Comparison of ENCODE assay signal across 7 mouse cellular contexts in the genomic region with DNA sequence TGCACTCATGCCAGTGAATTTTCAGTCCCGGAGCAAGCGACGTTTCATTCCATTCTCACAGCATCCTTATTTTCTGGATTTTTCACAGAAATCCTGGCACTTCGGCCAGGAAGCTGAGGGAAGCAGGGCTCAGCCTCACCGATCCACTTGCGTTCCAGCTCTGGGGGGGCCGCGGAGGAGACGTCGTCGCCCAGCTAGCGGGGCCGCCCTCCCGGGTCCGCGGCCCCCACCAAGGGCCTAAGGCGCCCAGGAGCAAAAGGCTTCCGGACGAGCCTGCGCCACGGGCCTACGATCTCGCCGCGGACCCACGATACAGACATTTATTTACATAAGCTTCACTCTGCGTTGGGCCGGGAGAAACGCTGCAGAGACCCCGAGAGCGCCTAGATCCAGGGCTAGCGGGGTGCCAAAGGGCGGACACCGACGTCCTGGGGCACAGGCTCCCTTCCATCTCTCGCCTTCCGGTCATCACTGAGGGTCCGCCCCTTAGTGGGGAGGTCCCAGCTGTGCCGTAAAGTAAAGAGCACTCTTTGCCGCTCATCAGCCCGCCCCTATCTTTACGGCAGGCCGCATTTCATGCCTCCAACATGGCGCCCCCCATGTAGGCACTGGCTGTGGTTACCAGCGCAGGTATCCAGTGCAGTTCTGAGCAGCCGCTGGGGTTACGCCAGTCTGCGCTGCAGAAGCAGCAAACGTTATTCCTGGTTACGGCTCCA. TPM values are rescaled to one million over a fixed set of nuclear protein-coding genes. Genes with fewer than 3 reads are reported as not detected.
DNase-seq lines count a peak whose midpoint lies in the region; ATAC-seq lines count a peak whose summit lies in the region.

Pdss2 (plus strand) TSS at position 577 of the 716 bp plus-strand sequence.

- peak; percentile 98 for ATAC-seq in intestine, embryonic 16.5 days
- ATAC-seq in midbrain, embryonic 11.5 days (ENCODE audit: low FRiP score) = peak; percentile 97

- under 1% methylated on average over 50 of the region's 50 CpGs for WGBS in intestine, embryonic 16.5 days
- under 1% methylated on average over 50 of the region's 50 CpGs for WGBS in midbrain, embryonic 11.5 days

- peak within 1 kb of the TSS; percentile 94 for H3K27ac ChIP-seq in intestine, embryonic 16.5 days (ENCODE audit: low read length)
- H3K27ac ChIP-seq in midbrain, embryonic 11.5 days (ENCODE audit: low read depth, low read length) = peak within 1 kb of the TSS; percentile 88

- H3K9me3 ChIP-seq in intestine, embryonic 16.5 days (ENCODE audit: control insufficient read depth, low read length) = no peaks in the 10 kb centered on the region
- no peaks in the 10 kb centered on the region for H3K9me3 ChIP-seq in midbrain, embryonic 11.5 days (ENCODE audit: control insufficient read depth, low read length)

- intact Hi-C loops in gastrocnemius, postnatal 36 days (cut with DNase I) = loop anchor here (2.0 kb wide), 1 partner anchor 718 kb away; the partner anchor contains the start of gene Snx3
- intact Hi-C loops in left cerebral cortex, postnatal 36 days (cut with DNase I) = loop anchor here (2.0 to 5.0 kb wide), 3 partner anchors 46 to 251 kb away; partner anchors contain the start of genes 9030612E09Rik and Sobp

- peak within 1 kb of the TSS; percentile 87 for H3K9ac ChIP-seq in intestine, embryonic 16.5 days (ENCODE audit: low read depth, low read length)
- peak within 1 kb of the TSS; percentile 95 for H3K9ac ChIP-seq in midbrain, embryonic 11.5 days (ENCODE audit: low read length)

- no peaks in the 10 kb centered on the region for H3K27me3 ChIP-seq in intestine, embryonic 16.5 days (replicated peaks; ENCODE audit: control insufficient read depth, insufficient read depth, low read length)
- no peaks in the 10 kb centered on the region for H3K27me3 ChIP-seq in midbrain, embryonic 11.5 days (ENCODE audit: control insufficient read depth, insufficient read depth, low read length)

- peak within 1 kb of the TSS; percentile 92 for H3K4me3 ChIP-seq in intestine, embryonic 16.5 days (ENCODE audit: low read length)
- peak within 1 kb of the TSS; percentile 85 for H3K4me3 ChIP-seq in midbrain, embryonic 11.5 days (ENCODE audit: low read depth, low read length)

- peaks cover 7% of the 10 kb centered on the region; the same call in 1 of the 2 replicates for H3K4me1 ChIP-seq in intestine, embryonic 16.5 days (ENCODE audit: control insufficient read depth, insufficient read depth, low read length)
- H3K4me1 ChIP-seq in midbrain, embryonic 11.5 days (ENCODE audit: control insufficient read depth, insufficient read depth, low read length) = peaks cover 2% of the 10 kb centered on the region; the same call in 1 of the 2 replicates

- H3K36me3 ChIP-seq in intestine, embryonic 16.5 days (ENCODE audit: control insufficient read depth, insufficient read depth, low read length) = no peaks in the 10 kb centered on the region
- no peaks in the 10 kb centered on the region for H3K36me3 ChIP-seq in midbrain, embryonic 11.5 days (ENCODE audit: control insufficient read depth, insufficient read depth, low read length)

- peak within 1 kb of the TSS; percentile 62 for H3K4me2 ChIP-seq in intestine, embryonic 16.5 days (ENCODE audit: low read depth, low read length)
- peak within 1 kb of the TSS; percentile 79 for H3K4me2 ChIP-seq in midbrain, embryonic 11.5 days

- DNase-seq in adrenal gland, adult 18-20 months (ENCODE audit: low spot score in 2 of 2) = peak; percentile 86
- DNase-seq in embryo, embryonic 11 days = peak; percentile 98
- peak; percentile 90 to 92 for DNase-seq in gastrocnemius, postnatal 36 days
- DNase-seq in left cerebral cortex, postnatal 36 days (ENCODE audit: low spot score in 2 of 2) = peak; percentile 93 to 94
- DNase-seq in midbrain, embryonic 11.5 days (ENCODE audit: low spot score, missing footprints) = peak; percentile 97
- DNase-seq in skeletal muscle tissue, adult 2 months (ENCODE audit: low read depth, low spot score) = peak; percentile 93

RNA-seq across cellular contexts. Expression of gene Pdss2, which starts in this region (rescaled TPM):
- total RNA-seq in adrenal gland, adult 18-20 months (2021) = 10 to 100 TPM; 17.9 to 20.5 TPM
- total RNA-seq in gastrocnemius, postnatal 36 days (2021) = 10 to 100 TPM; 20.1 to 20.6 TPM
- polyA plus RNA-seq in intestine, embryonic 16.5 days (2015; fragmentation: Nextera tagmentation; extraction: Ambion mirVana) = 14.9 and 16.5 TPM in 2 replicates
- total RNA-seq in left cerebral cortex, postnatal 36 days (2021) = 10 to 100 TPM; 16.2 to 16.5 TPM
- 14.7 and 16.6 TPM in 2 replicates for polyA plus RNA-seq in midbrain, embryonic 11.5 days (2014; fragmentation: Nextera tagmentation; extraction: Ambion mirVana)

Comparison
In these comparisons a context has a peak if more than half of its experiments do, and no peak if none do; other contexts are left out.
1. Peak in every context shown above with its lines: DNase-seq, ATAC-seq, H3K4me3 ChIP-seq and H3K27ac ChIP-seq.